Mouse (Mus musculus) heart, embryonic 15.5 days (tissue): ENCODE measurements around the gene Osbpl3. TPM values are rescaled to one million over a fixed set of nuclear protein-coding genes. Genes with fewer than 3 reads are reported as not detected.

Experiments
- ATAC-seq: fragments of 200-750 bp; cut with Nextera tagmentation; replicated peaks from 2 replicates; pipeline ENCODE4 v1.8.0; 2017; ENCODE audit warnings: low read depth, moderate TSS enrichment; ENCODE audit not compliant: insufficient number of reproducible peaks, insufficient read depth, low FRiP score
- H3K27ac ChIP-seq: fragments of 300-500 bp; sonication (generic); 2 replicates; pipeline ENCODE4 v1.5.1; 2015; ENCODE audit warnings: mild to moderate bottlenecking, inconsistent platforms
- H3K27me3 ChIP-seq: fragments of 300-500 bp; sonication (generic); 2 replicates; pipeline ENCODE4 v1.6.1; 2015; ENCODE audit warnings: inconsistent platforms
- H3K36me3 ChIP-seq: fragments of 300-500 bp; sonication (generic); 2 replicates; pipeline ENCODE4 v1.6.1; 2015; ENCODE audit warnings: mild to moderate bottlenecking, inconsistent platforms
- H3K4me1 ChIP-seq: fragments of 300-500 bp; sonication (generic); replicated peaks from 2 replicates; pipeline ENCODE4 v1.6.1; 2015; ENCODE audit warnings: inconsistent platforms
- H3K4me2 ChIP-seq: fragments of 300-500 bp; sonication (generic); 2 replicates; pipeline ENCODE4 v1.6.1; 2015; ENCODE audit warnings: inconsistent platforms, mild to moderate bottlenecking, moderate library complexity
- H3K4me3 ChIP-seq: fragments of 300-500 bp; sonication (generic); 2 replicates; pipeline ENCODE4 v1.5.1; 2015; ENCODE audit warnings: mild to moderate bottlenecking, inconsistent platforms
- H3K9ac ChIP-seq: fragments of 300-500 bp; sonication (generic); 2 replicates; pipeline ENCODE4 v1.6.1; 2015; ENCODE audit warnings: mild to moderate bottlenecking, inconsistent platforms
- H3K9me3 ChIP-seq: fragments of 300-500 bp; sonication (generic); replicated peaks from 2 replicates; pipeline ENCODE4 v1.6.1; 2016; ENCODE audit warnings: inconsistent platforms
- WGBS: fragments of 180-500 bp; shearing (Covaris S2); methylation state at CpG from one replicate; pipeline ENCODE4 v1.1.7; 2015; ENCODE audit warnings: mixed read lengths; 5-methylcytosine and 5-hydroxymethylcytosine counted together
- polyA plus RNA-seq: library from polyadenylated mRNA; unstranded; fragments of >200 nt; fragmentation: Nextera tagmentation; extraction: Ambion mirVana; gene quantifications from 2 replicates; pipeline ENCODE4 v1.2.1, GENCODE M21; 2015

The Osbpl3 gene
- polyA plus RNA-seq, 1 experiment from 2014 or later, result 15.8 TPM

DNA sequence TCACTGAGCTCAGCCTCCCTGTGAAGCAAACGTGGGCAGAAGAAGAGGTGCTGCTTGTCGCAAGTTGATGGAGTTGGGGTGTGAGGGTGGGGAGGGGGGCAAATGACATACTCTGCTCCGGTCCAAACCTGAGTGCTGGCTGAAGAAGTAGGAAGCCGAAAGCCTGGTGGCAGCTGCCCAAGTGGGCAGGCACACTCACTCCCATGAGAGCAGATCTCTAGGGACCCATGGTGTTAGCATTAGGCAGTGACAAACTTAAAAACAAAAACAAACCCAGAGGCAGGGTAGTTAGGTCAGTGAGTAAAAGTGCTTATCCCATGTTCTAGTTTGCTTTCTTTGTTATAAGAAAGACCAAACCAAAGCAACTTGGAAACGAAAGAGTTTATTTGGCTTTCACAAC lies 88.2 kb downstream of the Osbpl3 start:
- WGBS, result 89% methylated on average over 5 of the region's 5 CpGs
- Histone ChIP-seq H3K4me2 (no peak overlapping the region), H3K27me3 (no peaks in the 10 kb centered on the region), H3K27ac (0 out of 2 replicates have a peak overlapping the region, but pooled peaks have one; percentile 80), H3K9me3 (no peaks in the 10 kb centered on the region), H3K4me3 (no peak overlapping the region), H3K9ac (no peak overlapping the region), H3K36me3 (peaks cover 6% of the 10 kb centered on the region; the same call in 1 of the 2 replicates), H3K4me1 (peaks cover 32% of the 10 kb centered on the region)
- no peak for ATAC-seq

DNA sequence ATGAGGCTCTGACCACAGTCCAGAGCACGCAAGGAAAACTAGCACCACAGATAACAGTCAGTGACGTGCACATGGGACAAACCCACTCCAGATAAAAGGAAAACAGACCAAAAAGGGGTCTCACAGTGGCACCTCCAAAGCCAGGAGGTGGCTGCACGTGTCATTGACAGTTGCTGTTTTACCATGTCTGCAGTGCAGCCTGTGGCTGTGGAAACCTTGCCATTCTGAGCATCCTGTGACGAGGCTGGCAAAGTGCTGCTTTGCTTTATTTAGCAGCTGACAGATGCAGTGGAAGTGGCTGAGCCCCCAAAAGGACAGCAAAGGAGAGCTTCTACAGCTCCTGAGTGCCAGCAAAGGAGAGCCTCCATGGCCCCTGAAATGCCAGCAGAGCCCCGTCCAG lies 89.3 kb downstream of the Osbpl3 start:
- peaks cover 6% of the 10 kb centered on the region; the same call in 1 of the 2 replicates for H3K36me3 ChIP-seq
- H3K4me1 ChIP-seq, result peaks cover 39% of the 10 kb centered on the region
- no peaks in the 10 kb centered on the region for H3K27me3 ChIP-seq
- H3K9ac ChIP-seq, result no peak overlapping the region
- H3K27ac ChIP-seq, result peak overlapping the region; percentile 80
- H3K4me3 ChIP-seq, result no peak overlapping the region
- 37% methylated on average over 5 of the region's 5 CpGs for WGBS
- peak; percentile 61 for ATAC-seq
- H3K9me3 ChIP-seq, result no peaks in the 10 kb centered on the region
- H3K4me2 ChIP-seq, result no peak overlapping the region

DNA sequence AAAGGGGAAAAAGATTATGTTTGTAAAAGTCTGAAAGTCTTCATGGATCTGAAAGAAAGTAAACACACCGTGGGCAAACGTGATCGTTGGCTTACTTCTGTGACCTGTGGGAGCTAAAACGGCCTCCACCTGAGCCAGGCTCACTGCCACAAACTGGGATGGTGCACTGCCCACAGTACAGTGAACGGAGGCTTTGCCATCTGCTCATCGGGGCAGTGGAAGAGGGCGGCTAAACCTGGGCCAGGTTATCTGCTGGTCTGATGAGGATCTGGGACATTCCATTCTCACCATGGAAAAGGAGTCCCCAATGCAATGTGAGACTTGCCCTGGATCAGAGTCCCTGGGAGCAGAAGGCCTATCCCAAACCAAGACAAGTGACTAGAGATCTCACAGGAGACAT lies 89.7 kb downstream of the Osbpl3 start:
- Histone ChIP-seq H3K36me3 (peaks cover 6% of the 10 kb centered on the region; the same call in 1 of the 2 replicates), H3K4me1 (peaks cover 43% of the 10 kb centered on the region), H3K9me3 (no peaks in the 10 kb centered on the region), H3K27me3 (no peaks in the 10 kb centered on the region), H3K4me2 (no peak overlapping the region), H3K4me3 (no peak overlapping the region), H3K27ac (peak overlapping the region; percentile 80), H3K9ac (no peak overlapping the region)
- ATAC-seq, result no peak
- 87% methylated on average over 7 of the region's 7 CpGs for WGBS

DNA sequence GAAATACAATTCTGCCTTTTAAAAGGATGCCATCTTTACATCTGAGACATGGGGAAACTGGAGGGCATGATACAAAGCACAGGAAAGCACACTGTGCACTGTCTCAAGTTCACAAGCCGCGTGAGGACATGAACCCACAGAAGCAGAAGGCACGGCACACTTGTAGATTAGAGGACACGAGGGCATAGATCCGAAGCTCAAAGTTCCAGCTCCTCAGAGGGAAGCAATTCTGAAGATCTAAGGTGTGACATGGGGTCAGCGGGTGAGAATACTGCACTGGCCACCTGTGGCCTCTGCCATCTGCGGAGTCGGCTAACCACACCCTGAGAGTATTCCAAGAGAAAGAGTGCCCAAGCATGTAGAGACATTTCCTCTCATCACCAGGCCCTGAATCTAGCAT lies 91.6 kb downstream of the Osbpl3 start:
- 71% methylated on average over 8 of the region's 8 CpGs for WGBS
- Histone ChIP-seq H3K9me3 (no peaks in the 10 kb centered on the region), H3K27ac (no peak overlapping the region), H3K4me2 (no peak overlapping the region), H3K27me3 (no peaks in the 10 kb centered on the region), H3K4me3 (no peak overlapping the region), H3K4me1 (peaks cover 54% of the 10 kb centered on the region), H3K36me3 (0 out of 2 replicates have a peak, but pooled peaks cover 2% of the 10 kb centered on the region), H3K9ac (no peak overlapping the region)
- no peak for ATAC-seq

DNA sequence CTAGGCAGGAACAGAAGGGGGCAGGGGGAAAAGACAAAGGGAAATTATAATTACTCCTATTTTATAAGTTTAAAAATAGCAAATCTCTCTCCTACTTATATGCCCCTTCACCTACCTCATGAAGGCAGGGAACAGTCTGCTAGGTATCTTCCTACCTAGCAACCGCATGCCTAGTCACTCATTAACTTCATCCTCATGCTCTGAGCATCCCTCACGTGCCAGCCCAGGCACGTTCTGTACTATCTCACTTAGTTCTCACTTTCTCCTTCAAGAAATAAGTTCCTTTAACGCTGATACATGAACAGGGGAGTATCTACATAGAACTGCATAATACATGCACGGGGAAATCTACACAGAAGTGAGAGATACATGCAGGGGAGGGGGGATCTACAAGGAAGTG lies 92.6 kb downstream of the Osbpl3 start:
- H3K4me1 ChIP-seq, result peaks cover 62% of the 10 kb centered on the region

DNA sequence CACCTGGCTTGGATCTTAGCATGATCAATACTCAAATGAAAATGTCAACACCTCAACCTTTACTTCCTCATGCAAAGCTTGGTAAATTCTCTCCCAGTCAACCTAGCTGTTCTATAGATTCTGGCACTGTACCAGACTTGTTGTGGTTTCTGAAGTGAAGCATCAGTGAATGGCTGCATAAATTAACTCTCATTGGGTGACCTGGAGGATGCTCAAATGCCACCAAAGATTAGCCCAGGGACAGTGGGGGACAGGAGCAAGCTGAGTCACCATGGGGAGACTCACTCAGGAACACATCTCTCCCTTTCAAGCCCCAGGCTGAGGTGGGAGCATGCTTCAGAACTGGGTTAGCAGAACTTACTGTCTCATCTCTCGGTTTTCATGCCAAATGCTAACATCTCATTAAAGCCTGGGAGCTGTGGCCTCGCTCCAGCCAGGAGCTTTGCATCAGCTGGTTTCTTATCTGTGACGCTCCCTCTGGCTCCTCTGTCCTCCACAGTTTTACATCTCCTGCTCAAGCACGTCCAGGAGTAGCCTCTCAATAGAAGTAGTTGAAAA lies 93.2 kb downstream of the Osbpl3 start:
- 29% methylated on average over 4 of the region's 4 CpGs for whole genome bisulfite sequencing
- no peak for ATAC-seq
- Histone ChIP-seq H3K27ac (no peak overlapping the region), H3K36me3 (no peaks in the 10 kb centered on the region), H3K9ac (no peak overlapping the region), H3K4me1 (peaks cover 64% of the 10 kb centered on the region), H3K27me3 (no peaks in the 10 kb centered on the region), H3K4me3 (no peak overlapping the region), H3K9me3 (no peaks in the 10 kb centered on the region), H3K4me2 (no peak overlapping the region)

More for the DNA sequence above, 92.6 kb downstream of the Osbpl3 start:
- H3K4me3 ChIP-seq, result no peak overlapping the region
- WGBS, result 74% methylated on average over 5 of the region's 5 CpGs
- no peak for ATAC-seq
- H3K9me3 ChIP-seq, result no peaks in the 10 kb centered on the region
- no peaks in the 10 kb centered on the region for H3K27me3 ChIP-seq
- H3K36me3 ChIP-seq, result 0 out of 2 replicates have a peak, but pooled peaks cover 2% of the 10 kb centered on the region
- H3K4me2 ChIP-seq, result no peak overlapping the region
- H3K9ac ChIP-seq, result no peak overlapping the region
- no peak overlapping the region for H3K27ac ChIP-seq

DNA sequence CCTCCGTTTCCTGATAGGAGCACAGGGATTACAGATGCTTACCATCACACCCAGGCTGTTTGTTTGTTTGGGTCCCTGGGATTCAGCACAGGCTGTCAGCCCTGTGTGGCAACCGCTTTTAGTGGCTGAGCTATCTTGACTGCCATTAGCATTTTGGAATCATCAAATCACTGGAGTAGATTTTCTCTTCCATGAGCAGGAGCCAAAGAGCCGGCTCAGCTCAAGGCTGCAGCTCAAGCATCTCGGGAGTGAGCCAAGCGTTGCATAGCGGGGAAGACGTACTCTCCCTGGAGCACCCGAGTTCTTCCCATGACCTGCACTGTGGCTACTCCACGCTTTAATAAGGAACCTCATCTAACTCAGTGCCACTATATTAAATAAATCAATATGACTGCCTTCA lies 93.8 kb downstream of the Osbpl3 start:
- no peaks in the 10 kb centered on the region for H3K9me3 ChIP-seq
- 75% methylated on average over 9 of the region's 9 CpGs for WGBS

DNA sequence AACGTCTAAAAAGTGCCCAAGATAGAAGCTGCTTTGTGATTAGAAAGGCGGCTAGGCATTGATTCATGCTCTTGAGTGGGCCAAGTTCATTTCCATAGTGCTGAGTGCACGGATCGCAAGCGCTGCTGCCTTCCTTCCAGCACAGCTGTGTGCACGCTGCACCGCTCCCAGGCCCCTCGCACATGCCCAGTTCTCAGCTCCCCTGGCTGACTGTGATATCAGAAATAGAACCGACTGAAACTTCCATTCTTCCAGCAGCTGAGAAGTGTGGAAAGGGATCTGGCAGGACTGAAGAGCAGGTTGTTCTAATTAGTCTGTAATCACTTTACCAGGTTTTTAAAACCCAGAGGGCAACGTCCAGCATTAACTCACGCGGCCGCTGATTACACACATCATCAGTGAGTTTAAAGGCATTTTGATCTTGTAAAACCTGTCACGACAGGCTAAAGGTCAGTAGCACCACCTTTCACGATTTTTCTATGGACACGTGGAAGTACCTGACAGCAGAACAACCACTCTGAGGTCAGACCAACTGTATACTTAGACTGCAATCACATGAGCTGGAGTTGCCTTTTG lies 97.8 kb downstream of the Osbpl3 start:
- no peaks in the 10 kb centered on the region for H3K36me3 ChIP-seq
- H3K4me1 ChIP-seq, result peaks cover 74% of the 10 kb centered on the region
- WGBS, result 19% methylated on average over 16 of the region's 16 CpGs
- H3K27ac ChIP-seq, result peak overlapping the region; percentile 92
- no peaks in the 10 kb centered on the region for H3K27me3 ChIP-seq
- H3K4me3 ChIP-seq, result no peak overlapping the region
- ATAC-seq, result peak; percentile 84
- H3K9ac ChIP-seq, result no peak overlapping the region
- H3K9me3 ChIP-seq, result no peaks in the 10 kb centered on the region
- peak overlapping the region; percentile 42 for H3K4me2 ChIP-seq

More for the DNA sequence above, 93.8 kb downstream of the Osbpl3 start:
- Histone ChIP-seq H3K4me2 (no peak overlapping the region), H3K36me3 (no peaks in the 10 kb centered on the region), H3K4me3 (no peak overlapping the region), H3K4me1 (peaks cover 65% of the 10 kb centered on the region), H3K27me3 (no peaks in the 10 kb centered on the region), H3K27ac (no peak overlapping the region), H3K9ac (no peak overlapping the region)
- no peak for ATAC-seq

DNA sequence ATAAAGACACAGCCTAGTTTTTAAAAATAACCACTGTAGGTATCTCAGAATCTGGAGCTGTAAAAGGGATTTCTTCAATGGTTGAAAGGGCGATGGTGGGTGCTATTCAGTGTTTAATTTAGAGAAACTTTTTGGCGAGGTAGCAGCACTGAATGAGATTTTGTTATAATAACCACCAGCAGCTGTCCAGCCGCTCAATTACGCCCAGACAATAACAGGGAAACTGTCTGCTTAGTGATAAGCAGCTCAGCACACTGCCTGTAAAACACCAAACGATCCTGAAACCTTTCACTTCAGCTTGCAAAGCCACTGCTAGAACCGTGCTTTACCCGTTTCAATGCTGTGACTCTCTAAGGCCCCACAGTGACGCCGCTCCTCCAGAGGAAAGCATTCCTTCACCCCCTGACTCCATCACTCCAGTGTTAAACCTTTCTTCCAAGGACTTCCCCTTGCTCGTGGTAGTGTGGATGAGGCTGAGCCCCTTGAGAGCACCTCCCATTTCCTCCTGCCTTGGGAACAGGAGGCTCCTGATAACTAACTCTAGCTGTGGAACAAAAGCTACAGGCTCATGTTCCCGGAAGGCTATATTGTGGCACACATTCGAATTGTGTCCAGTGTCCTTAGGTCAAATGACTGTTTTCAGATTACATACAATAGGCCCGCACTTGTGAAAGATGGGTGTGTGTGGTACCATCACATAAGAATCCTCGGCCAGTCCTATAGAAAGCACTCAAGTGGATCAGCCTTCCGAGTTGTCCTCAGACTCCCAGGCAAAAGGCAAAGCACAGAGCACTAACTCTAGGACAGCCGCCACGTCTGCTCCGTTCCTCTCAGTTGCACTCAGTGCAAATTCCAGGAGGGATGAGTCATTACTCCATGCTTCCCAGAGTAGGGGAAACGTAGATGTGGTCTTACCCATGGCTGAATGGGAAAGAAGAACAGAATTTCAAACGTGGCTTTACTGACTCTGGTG lies 101.0 kb downstream of the Osbpl3 start:
- no peak overlapping the region for H3K4me3 ChIP-seq
- H3K27ac ChIP-seq, result peak overlapping the region; percentile 88
- H3K27me3 ChIP-seq, result no peaks in the 10 kb centered on the region
- peak overlapping the region; percentile 43 for H3K4me2 ChIP-seq
- 19% methylated on average over 20 of the region's 20 CpGs for WGBS
- H3K36me3 ChIP-seq, result no peaks in the 10 kb centered on the region; the same call in 1 of the 2 replicates
- H3K4me1 ChIP-seq, result peaks cover 50% of the 10 kb centered on the region
- peak; percentile 51 for ATAC-seq
- peak overlapping the region; percentile 35 for H3K9ac ChIP-seq
- no peaks in the 10 kb centered on the region for H3K9me3 ChIP-seq

DNA sequence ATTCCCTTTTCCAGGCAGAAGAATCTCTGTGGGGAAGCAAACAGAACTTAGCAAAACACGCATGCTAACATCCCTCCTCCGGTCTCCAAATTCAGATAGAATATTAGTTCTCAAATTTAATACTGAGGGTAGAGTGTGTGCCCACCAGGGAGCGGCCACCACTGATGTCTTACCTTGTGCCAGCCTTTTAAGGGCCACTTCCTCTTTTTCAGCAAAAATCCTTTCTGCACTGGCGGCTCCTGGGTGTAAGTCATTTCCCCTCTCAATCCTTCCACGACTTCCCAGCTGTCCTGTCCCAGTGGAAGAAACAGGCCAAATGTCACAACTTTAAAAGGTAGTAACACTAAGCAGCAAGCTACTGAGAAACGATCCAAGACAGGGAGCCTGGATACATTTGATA lies 103.2 kb downstream of the Osbpl3 start:
- no peak overlapping the region for H3K4me2 ChIP-seq
- H3K27me3 ChIP-seq, result no peaks in the 10 kb centered on the region
- H3K27ac ChIP-seq, result no peak overlapping the region
- no peaks in the 10 kb centered on the region for H3K9me3 ChIP-seq
- no peak overlapping the region for H3K4me3 ChIP-seq
- H3K36me3 ChIP-seq, result no peaks in the 10 kb centered on the region; the same call in 1 of the 2 replicates
- no peak for ATAC-seq
- WGBS, result 56% methylated on average over 6 of the region's 6 CpGs
- H3K9ac ChIP-seq, result no peak overlapping the region
- peaks cover 36% of the 10 kb centered on the region for H3K4me1 ChIP-seq

DNA sequence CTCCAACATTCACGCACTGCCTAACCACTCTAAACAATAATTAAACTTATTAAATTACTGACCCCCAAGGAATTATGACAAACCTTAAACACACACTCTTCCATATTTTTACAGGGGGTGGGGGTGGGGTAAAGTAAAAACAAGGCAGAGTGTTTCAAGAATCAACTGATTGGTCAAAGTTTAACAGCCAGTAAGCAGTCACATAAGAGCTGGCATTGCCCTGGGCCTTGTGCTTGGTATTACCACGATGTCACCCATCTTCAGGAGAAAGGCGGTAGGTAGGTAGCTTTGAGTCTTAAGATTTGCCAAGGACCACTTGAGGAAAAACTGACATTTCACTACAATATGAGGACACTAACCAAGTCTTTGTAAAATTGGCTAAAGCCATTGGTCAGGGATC lies 105.1 kb downstream of the Osbpl3 start:
- Histone ChIP-seq H3K9ac (no peak overlapping the region), H3K36me3 (no peaks in the 10 kb centered on the region; the same call in 1 of the 2 replicates), H3K4me2 (no peak overlapping the region), H3K4me1 (peaks cover 18% of the 10 kb centered on the region), H3K27me3 (no peaks in the 10 kb centered on the region), H3K9me3 (no peaks in the 10 kb centered on the region), H3K27ac (no peak overlapping the region), H3K4me3 (no peak overlapping the region)
- ATAC-seq, result no peak
- WGBS, result 93% methylated on average over 3 of the region's 3 CpGs
